Mouse (Mus musculus): ENCODE measurements at regions not wholly inside any gene's neighbourhood (a gene's known extent, or its start where the extent isn't known, plus 50 kb on each side); places are given as distances from the start of the nearest gene placed in this dataset.

DNA sequence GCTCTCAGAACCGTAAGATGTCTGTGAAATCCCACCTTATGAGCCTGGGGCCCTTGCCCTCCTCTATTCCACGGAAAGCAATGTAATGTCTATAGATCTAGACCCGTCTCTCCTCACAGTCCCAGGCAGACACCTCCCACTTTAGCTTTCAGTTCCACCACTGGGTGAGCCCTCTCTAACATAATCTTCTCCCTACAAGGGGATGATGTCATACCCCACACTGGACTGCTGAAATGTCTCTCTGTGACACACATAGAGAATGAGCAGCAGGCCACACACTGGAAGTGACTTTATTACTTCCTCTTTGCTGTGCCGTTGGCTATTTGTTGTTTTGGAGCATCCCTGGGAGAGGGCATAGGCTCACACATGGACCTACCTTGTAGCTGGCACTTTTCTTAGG is 210.3 kb upstream of the Camk1g start:
- no peak for TF ChIP-seq POLR2A (IDR thresholded peaks at IDR 0.05; ENCODE audit: borderline replicate concordance, control insufficient read depth, low read depth, low read length)
- TF ChIP-seq CTCF (IDR thresholded peaks at IDR 0.05; ENCODE audit: control insufficient read depth, insufficient read depth, low read length), result no peak
